Mouse (Mus musculus): ENCODE data around the gene Ctf1.
"Not testable (repeated sequence)": the region's sequence is repeated elsewhere in the genome, so short reads cannot be mapped to it uniquely, and the experiment has no call there.

DNA sequence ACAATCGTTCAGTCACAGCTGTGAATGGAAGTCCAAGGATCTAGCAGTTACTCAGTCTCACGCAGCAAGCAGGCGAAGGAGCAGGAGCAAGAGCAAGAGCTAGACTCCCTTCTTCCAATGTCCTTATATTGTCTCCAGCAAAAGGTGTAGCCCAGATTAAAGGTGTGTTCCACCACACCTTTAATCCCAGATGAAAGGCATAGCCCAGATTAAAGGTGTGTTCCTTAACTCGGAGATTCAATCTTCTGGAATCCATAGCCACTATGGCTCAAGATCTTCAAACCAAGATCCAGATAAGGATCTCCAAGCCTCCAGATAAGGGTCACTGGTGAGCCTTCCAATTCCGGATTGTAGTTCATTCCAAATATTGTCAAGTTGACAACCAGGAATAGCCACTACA lies 19.5 kb downstream of the Ctf1 start, which contains the start of gene Ctf2:
- TF ChIP-seq GATA1 (IDR thresholded peaks at IDR 0.05; ENCODE audit: borderline replicate concordance, low read length); FLI1 (IDR thresholded peaks at IDR 0.05; ENCODE audit: low read length): not testable (repeated sequence)

All from megakaryocyte, embryonic 14.5 days (primary cell).